Mouse (Mus musculus) kidney, embryonic 14.5 days (tissue): ENCODE data around the gene Inava. TPM values are rescaled to one million over a fixed set of nuclear protein-coding genes. Genes with fewer than 3 reads are reported as not detected.

Experiments
- ATAC-seq: fragments of 200-750 bp; cut with Nextera tagmentation; 2 replicates; pipeline ENCODE4 v1.8.0; 2017; ENCODE audit warnings: moderate number of reproducible peaks, mild to moderate bottlenecking, moderate TSS enrichment, moderate library complexity; ENCODE audit not compliant: low FRiP score, low TSS enrichment
- H3K27ac ChIP-seq: fragments of 300-500 bp; sonication (generic); 2 replicates; pipeline ENCODE4 v1.5.1; 2014; ENCODE audit warnings: low read depth, mild to moderate bottlenecking, low read length, moderate library complexity, mixed read lengths
- H3K27me3 ChIP-seq: fragments of 300-500 bp; sonication (generic); 2 replicates; pipeline ENCODE4 v1.6.1; 2014; ENCODE audit warnings: mild to moderate bottlenecking, low read length; ENCODE audit not compliant: control insufficient read depth, insufficient read depth
- H3K36me3 ChIP-seq: fragments of 300-500 bp; sonication (generic); 2 replicates; pipeline ENCODE4 v1.6.1; 2014; ENCODE audit warnings: low read length, mixed read lengths; ENCODE audit not compliant: control insufficient read depth, insufficient read depth
- H3K4me1 ChIP-seq: fragments of 300-500 bp; sonication (generic); 2 replicates; pipeline ENCODE4 v1.6.1; 2014; ENCODE audit warnings: low read length, mixed read lengths; ENCODE audit not compliant: control insufficient read depth, insufficient read depth
- H3K4me2 ChIP-seq: fragments of 300-500 bp; sonication (generic); replicated peaks from 2 replicates; pipeline ENCODE4 v1.6.1; 2014; ENCODE audit warnings: low read depth, mild to moderate bottlenecking, low read length
- H3K4me3 ChIP-seq: fragments of 300-500 bp; sonication (generic); 2 replicates; pipeline ENCODE4 v1.5.1; 2014; ENCODE audit warnings: mild to moderate bottlenecking, low read length
- H3K9ac ChIP-seq: fragments of 300-500 bp; sonication (generic); 2 replicates; pipeline ENCODE4 v1.6.1; 2014; ENCODE audit warnings: low read depth, mild to moderate bottlenecking, low read length, moderate library complexity
- H3K9me3 ChIP-seq: fragments of 300-500 bp; sonication (generic); 2 replicates; pipeline ENCODE4 v1.6.1; 2016; ENCODE audit warnings: low read length; ENCODE audit not compliant: control insufficient read depth
- WGBS: fragments of 180-500 bp; shearing (Covaris S2); extraction: QIAGEN DNeasy Blood & Tissue Kit; methylation state at CpG from one replicate; pipeline ENCODE4 v1.1.7; 2014; 5-methylcytosine and 5-hydroxymethylcytosine counted together
- polyA plus RNA-seq: library from polyadenylated mRNA; unstranded; fragments of >200 nt; fragmentation: Nextera tagmentation; extraction: Ambion mirVana; gene quantifications from 2 replicates; pipeline ENCODE4 v1.2.1, GENCODE M21; 2014

Gene Inava
- polyA plus RNA-seq, 1 experiment from 2014 or later: 22.8 TPM

- WGBS: 73% methylated on average over 9 of the region's 9 CpGs
- Histone ChIP-seq H3K9me3 (no peaks in the 10 kb centered on the region), H3K4me2 (no peak overlapping the region), H3K4me3 (no peak overlapping the region), H3K9ac (no peak overlapping the region), H3K27ac (no peak overlapping the region), H3K36me3 (no peaks in the 10 kb centered on the region), H3K4me1 (peaks cover 13% of the 10 kb centered on the region), H3K27me3 (peaks cover 58% of the 10 kb centered on the region)
- no peak for ATAC-seq
Measured at GRCm38 (mm10) chr1:136258495-136258894, 24.4 kb upstream of the Inava start.

GRCm38 (mm10) chr1:136255657-136256056 lies 21.6 kb upstream of the Inava start:
- Histone ChIP-seq H3K4me3 (no peak overlapping the region), H3K36me3 (no peaks in the 10 kb centered on the region), H3K4me1 (peaks cover 11% of the 10 kb centered on the region), H3K9ac (no peak overlapping the region), H3K4me2 (no peak overlapping the region), H3K27me3 (peaks cover 42% of the 10 kb centered on the region), H3K27ac (no peak overlapping the region), H3K9me3 (no peaks in the 10 kb centered on the region)
- ATAC-seq: no peak
- WGBS: 30% methylated on average over 8 of the region's 8 CpGs

- no peaks in the 10 kb centered on the region for H3K9me3 ChIP-seq
- no peak overlapping the region for H3K27ac ChIP-seq
- 33% methylated on average over 6 of the region's 6 CpGs for WGBS
- no peak overlapping the region for H3K4me2 ChIP-seq
- no peak overlapping the region for H3K4me3 ChIP-seq
- ATAC-seq: no peak
- H3K36me3 ChIP-seq: no peaks in the 10 kb centered on the region
- H3K9ac ChIP-seq: no peak overlapping the region
- peaks cover 7% of the 10 kb centered on the region for H3K4me1 ChIP-seq
- H3K27me3 ChIP-seq: peaks cover 37% of the 10 kb centered on the region
Measured at GRCm38 (mm10) chr1:136255174-136255573, 21.1 kb upstream of the Inava start.

GRCm38 (mm10) chr1:136254503-136255065 lies 20.5 kb upstream of the Inava start:
- Histone ChIP-seq H3K4me1 (peaks cover 2% of the 10 kb centered on the region), H3K27ac (no peak overlapping the region), H3K9me3 (no peaks in the 10 kb centered on the region), H3K4me2 (no peak overlapping the region), H3K36me3 (no peaks in the 10 kb centered on the region), H3K9ac (no peak overlapping the region), H3K4me3 (no peak overlapping the region), H3K27me3 (peaks cover 31% of the 10 kb centered on the region)
- ATAC-seq: no peak
- WGBS: 81% methylated on average over 10 of the region's 10 CpGs

GRCm38 (mm10) chr1:136253472-136253871 lies 19.4 kb upstream of the Inava start:
- H3K4me3 ChIP-seq: no peak overlapping the region
- no peak overlapping the region for H3K9ac ChIP-seq
- 17% methylated on average over 2 of the region's 2 CpGs for WGBS
- H3K36me3 ChIP-seq: no peaks in the 10 kb centered on the region
- no peaks in the 10 kb centered on the region for H3K4me1 ChIP-seq
- H3K27me3 ChIP-seq: peaks cover 20% of the 10 kb centered on the region
- no peak overlapping the region for H3K27ac ChIP-seq
- no peak overlapping the region for H3K4me2 ChIP-seq
- ATAC-seq: no peak
- H3K9me3 ChIP-seq: no peaks in the 10 kb centered on the region

- 30% methylated on average over 5 of the region's 5 CpGs for WGBS
- H3K9me3 ChIP-seq: no peaks in the 10 kb centered on the region
- ATAC-seq: no peak
Measured at GRCm38 (mm10) chr1:136249662-136250061, 15.6 kb upstream of the Inava start.

GRCm38 (mm10) chr1:136247393-136247792 lies 13.3 kb upstream of the Inava start:
- H3K4me1 ChIP-seq: no peaks in the 10 kb centered on the region
- 92% methylated on average over 5 of the region's 5 CpGs for WGBS
- no peaks in the 10 kb centered on the region for H3K9me3 ChIP-seq
- no peak overlapping the region for H3K4me3 ChIP-seq
- no peaks in the 10 kb centered on the region for H3K36me3 ChIP-seq
- H3K9ac ChIP-seq: no peak overlapping the region
- H3K4me2 ChIP-seq: no peak overlapping the region
- ATAC-seq: no peak
- H3K27me3 ChIP-seq: no peaks in the 10 kb centered on the region
- no peak overlapping the region for H3K27ac ChIP-seq

More at GRCm38 (mm10) chr1:136249662-136250061, 15.6 kb upstream of the Inava start:
- no peaks in the 10 kb centered on the region for H3K27me3 ChIP-seq
- no peak overlapping the region for H3K27ac ChIP-seq
- H3K4me1 ChIP-seq: no peaks in the 10 kb centered on the region
- H3K36me3 ChIP-seq: no peaks in the 10 kb centered on the region
- no peak overlapping the region for H3K4me2 ChIP-seq
- H3K4me3 ChIP-seq: no peak overlapping the region
- H3K9ac ChIP-seq: no peak overlapping the region

GRCm38 (mm10) chr1:136244469-136244868 lies 10.4 kb upstream of the Inava start:
- 98% methylated on average over 4 of the region's 5 CpGs for WGBS
- H3K27me3 ChIP-seq: no peaks in the 10 kb centered on the region
- no peaks in the 10 kb centered on the region for H3K9me3 ChIP-seq
- H3K9ac ChIP-seq: no peak overlapping the region
- no peak overlapping the region for H3K4me3 ChIP-seq
- no peak overlapping the region for H3K4me2 ChIP-seq
- no peaks in the 10 kb centered on the region for H3K4me1 ChIP-seq
- no peak overlapping the region for H3K27ac ChIP-seq
- H3K36me3 ChIP-seq: no peaks in the 10 kb centered on the region
- ATAC-seq: no peak

- no peaks in the 10 kb centered on the region for H3K4me1 ChIP-seq
- H3K9me3 ChIP-seq: no peaks in the 10 kb centered on the region
- no peaks in the 10 kb centered on the region for H3K36me3 ChIP-seq
- no peak overlapping the region for H3K4me3 ChIP-seq
- ATAC-seq: no peak
- H3K27ac ChIP-seq: no peak overlapping the region
- 93% methylated on average over 7 of the region's 7 CpGs for WGBS
- no peak overlapping the region for H3K4me2 ChIP-seq
- no peak overlapping the region for H3K9ac ChIP-seq
- H3K27me3 ChIP-seq: no peaks in the 10 kb centered on the region
Measured at GRCm38 (mm10) chr1:136241801-136242200, 7.7 kb upstream of the Inava start.
